Mouse (Mus musculus): ENCODE data around the gene Rbm19. TPM values are rescaled to one million over a fixed set of nuclear protein-coding genes. Genes with fewer than 3 reads are reported as not detected.
A peak's percentile ranks its signal among the peaks of the same experiment; 100 is the strongest.

The Rbm19 gene
- polyA plus RNA-seq, 1 experiment from 2014 or later, result 22.8 TPM

DNA sequence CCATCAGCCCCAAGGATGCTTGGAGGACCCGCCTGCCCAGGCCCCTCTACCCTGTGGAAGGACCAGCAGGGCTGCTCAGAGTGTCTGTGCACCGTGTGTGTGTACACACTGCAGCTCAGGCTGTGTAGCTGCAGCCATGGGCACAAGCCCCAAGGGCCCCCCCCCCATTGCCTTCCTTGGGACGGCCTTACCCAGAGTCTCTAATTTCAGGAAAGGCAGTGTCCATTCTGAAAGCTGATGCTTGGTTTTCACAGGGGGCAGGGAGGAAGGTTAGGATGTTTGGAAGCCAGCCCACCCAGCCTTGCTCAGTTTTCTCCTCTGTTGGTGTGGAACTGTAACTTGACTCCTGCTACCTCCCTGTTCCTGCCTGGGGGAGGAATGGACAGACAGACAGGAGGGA lies 30.6 kb downstream of the Rbm19 start:
- Histone ChIP-seq H3K27ac (ENCODE audit: poor library complexity, severe bottlenecking) (no peak overlapping the region), H3K36me3 (peaks cover 56% of the 10 kb centered on the region), H3K4me2 (no peak overlapping the region), H3K9me3 (replicated peaks) (no peaks in the 10 kb centered on the region), H3K4me1 (replicated peaks) (peaks cover 9% of the 10 kb centered on the region; the same call in 1 of the 2 replicates), H3K4me3 (no peak overlapping the region), H3K9ac (no peak overlapping the region), H3K27me3 (replicated peaks) (no peaks in the 10 kb centered on the region)
- WGBS, result 80% methylated on average over 3 of the region's 3 CpGs
- ATAC-seq (ENCODE audit: insufficient number of reproducible peaks, low FRiP score), result no peak

DNA sequence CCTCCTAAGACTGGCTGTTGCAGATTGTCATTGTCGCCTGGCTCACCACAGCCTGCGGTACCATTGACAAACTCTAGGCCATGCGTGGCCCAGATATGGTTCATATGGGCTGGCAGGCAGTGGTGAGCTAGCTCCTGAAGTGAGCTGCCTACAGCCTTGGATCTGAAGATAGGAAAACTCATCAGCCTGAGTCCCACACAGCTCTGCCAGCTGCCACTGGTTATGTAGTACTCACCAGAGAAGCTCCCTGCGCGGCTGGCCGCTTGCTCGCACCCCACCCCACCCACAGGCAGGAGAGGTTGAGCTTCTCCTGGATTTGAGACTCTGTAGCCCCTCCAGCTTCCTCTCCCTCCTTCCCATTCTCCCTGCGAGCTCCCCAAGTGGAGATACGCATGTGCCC lies 32.0 kb downstream of the Rbm19 start:
- H3K9ac ChIP-seq, result no peak overlapping the region
- H3K4me3 ChIP-seq, result no peak overlapping the region
- no peaks in the 10 kb centered on the region for H3K27me3 ChIP-seq (replicated peaks)
- no peaks in the 10 kb centered on the region for H3K9me3 ChIP-seq (replicated peaks)
- H3K36me3 ChIP-seq, result peaks cover 52% of the 10 kb centered on the region
- WGBS, result 87% methylated on average over 9 of the region's 9 CpGs
- H3K4me1 ChIP-seq (replicated peaks), result peaks cover 4% of the 10 kb centered on the region; the same call in 1 of the 2 replicates
- ATAC-seq (ENCODE audit: insufficient number of reproducible peaks, low FRiP score), result no peak
- no peak overlapping the region for H3K27ac ChIP-seq (ENCODE audit: poor library complexity, severe bottlenecking)
- H3K4me2 ChIP-seq, result no peak overlapping the region

DNA sequence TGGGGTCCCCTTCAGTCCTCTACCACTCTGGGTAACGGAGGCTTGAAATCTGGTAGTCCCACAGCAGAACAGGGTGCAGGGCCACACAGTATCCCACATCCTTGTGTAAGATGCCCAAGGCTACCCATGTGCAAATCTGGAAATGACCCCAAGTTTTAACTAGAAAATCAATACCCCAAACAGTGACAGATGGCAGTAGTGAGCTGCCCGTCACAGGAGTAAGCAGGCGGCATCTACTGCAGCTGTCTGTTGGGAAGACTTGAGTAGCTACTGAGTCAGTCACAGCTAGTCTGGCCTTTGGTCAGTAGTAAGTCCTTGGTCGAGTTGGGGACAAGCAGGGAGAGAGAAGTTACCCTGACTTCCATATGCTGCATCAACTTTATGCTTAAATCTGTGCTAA lies 34.9 kb downstream of the Rbm19 start:
- Histone ChIP-seq H3K27ac (ENCODE audit: poor library complexity, severe bottlenecking) (no peak overlapping the region), H3K36me3 (peaks cover 31% of the 10 kb centered on the region), H3K27me3 (replicated peaks) (no peaks in the 10 kb centered on the region), H3K4me2 (no peak overlapping the region), H3K4me1 (replicated peaks) (peaks cover 7% of the 10 kb centered on the region), H3K9me3 (replicated peaks) (no peaks in the 10 kb centered on the region), H3K4me3 (no peak overlapping the region), H3K9ac (no peak overlapping the region)
- 76% methylated on average over 4 of the region's 4 CpGs for WGBS
- no peak for ATAC-seq (ENCODE audit: insufficient number of reproducible peaks, low FRiP score)

DNA sequence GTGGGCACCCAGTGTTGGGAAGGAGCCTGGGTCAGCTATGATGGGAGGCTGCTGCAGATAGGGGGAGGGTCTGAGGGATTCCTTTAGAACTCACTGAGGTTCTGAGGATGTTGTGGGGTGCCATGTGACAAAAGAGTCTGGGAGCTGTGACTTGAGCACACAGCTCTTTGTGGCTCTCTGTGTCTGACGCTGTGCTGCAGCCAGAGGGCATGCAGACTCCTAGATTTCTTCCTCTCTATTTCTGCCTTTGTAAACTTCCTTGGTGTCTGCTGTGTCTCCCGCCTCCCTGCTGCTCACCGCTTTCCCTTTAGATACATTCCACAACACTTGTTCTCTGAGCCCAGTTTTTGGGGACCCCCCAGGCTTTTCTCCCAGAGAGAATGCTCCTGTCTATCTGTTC lies 36.9 kb downstream of the Rbm19 start:
- no peak overlapping the region for H3K4me2 ChIP-seq
- H3K36me3 ChIP-seq, result peaks cover 24% of the 10 kb centered on the region
- H3K27ac ChIP-seq (ENCODE audit: poor library complexity, severe bottlenecking), result no peak overlapping the region
- H3K27me3 ChIP-seq (replicated peaks), result no peaks in the 10 kb centered on the region
- peaks cover 22% of the 10 kb centered on the region for H3K4me1 ChIP-seq (replicated peaks)
- WGBS, result 84% methylated on average over 3 of the region's 3 CpGs
- no peaks in the 10 kb centered on the region for H3K9me3 ChIP-seq (replicated peaks)
- H3K9ac ChIP-seq, result no peak overlapping the region
- ATAC-seq (ENCODE audit: insufficient number of reproducible peaks, low FRiP score), result no peak
- H3K4me3 ChIP-seq, result no peak overlapping the region

DNA sequence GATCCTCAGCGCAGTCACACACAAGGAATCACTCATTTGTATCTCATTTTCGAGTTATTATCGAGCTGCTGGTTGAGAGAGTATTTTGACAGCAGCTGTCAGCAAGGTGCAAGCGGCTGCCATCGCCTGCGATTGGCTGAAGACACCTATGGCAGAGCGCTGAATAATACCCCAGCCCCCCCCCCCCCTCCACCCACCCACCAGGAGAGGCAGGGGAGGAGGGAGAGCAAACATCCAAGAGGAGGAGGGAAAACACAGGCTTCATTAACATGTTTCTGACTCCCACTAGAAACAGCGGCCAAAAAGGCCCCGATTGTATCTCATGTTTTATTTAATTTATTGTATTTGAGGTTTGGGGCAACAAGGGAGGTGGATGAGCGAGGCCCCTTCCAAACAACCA lies 39.4 kb downstream of the Rbm19 start:
- Histone ChIP-seq H3K4me2 (no peak overlapping the region), H3K27me3 (replicated peaks) (no peaks in the 10 kb centered on the region), H3K4me3 (no peak overlapping the region), H3K27ac (ENCODE audit: poor library complexity, severe bottlenecking) (no peak overlapping the region), H3K9ac (no peak overlapping the region), H3K9me3 (replicated peaks) (no peaks in the 10 kb centered on the region), H3K4me1 (replicated peaks) (peaks cover 26% of the 10 kb centered on the region), H3K36me3 (peaks cover 13% of the 10 kb centered on the region)
- 71% methylated on average over 10 of the region's 10 CpGs for WGBS
- ATAC-seq (ENCODE audit: insufficient number of reproducible peaks, low FRiP score), result no peak

DNA sequence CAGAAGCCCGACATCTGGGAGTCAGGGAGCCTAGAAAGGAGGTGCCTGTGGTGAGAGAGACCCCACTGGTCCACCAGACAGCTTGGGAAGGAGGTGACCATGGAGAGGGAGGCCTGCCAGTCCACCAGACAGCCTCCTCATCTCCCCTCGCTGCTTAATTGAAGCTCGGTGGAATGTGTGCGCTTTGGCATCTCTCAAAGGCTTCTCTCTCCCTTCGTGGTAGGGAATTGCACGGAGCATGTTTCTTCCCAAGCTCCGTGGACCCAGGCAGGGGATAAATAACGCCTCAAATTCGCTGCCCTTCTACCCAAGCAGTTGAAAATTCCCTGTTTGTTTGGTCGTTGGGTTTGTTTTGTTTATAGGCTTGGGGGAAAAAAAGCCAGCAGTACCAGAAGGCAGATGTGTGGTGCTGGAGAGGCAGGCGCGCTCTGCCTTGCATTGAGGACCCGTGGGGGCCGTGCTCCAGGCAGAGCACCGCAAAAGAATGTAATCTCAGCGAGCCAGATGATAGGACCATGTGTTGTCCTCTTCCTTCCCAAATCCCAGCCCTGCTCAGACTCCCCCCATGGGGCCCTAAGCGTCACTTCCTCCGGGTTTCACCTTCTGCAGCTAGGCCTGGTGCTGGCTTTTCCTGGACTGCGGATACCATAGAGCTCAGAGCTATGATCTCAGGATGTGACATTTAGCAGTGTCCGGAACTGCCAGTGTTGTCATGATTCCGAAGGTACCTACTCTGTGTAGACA lies 40.1 kb downstream of the Rbm19 start:
- Histone ChIP-seq H3K4me3 (no peak overlapping the region), H3K36me3 (peaks cover 13% of the 10 kb centered on the region), H3K9ac (0 out of 2 replicates have a peak overlapping the region, but pooled peaks have one; percentile 15), H3K4me2 (peak overlapping the region; percentile 4; the same call in 1 of the 2 replicates), H3K27me3 (replicated peaks) (no peaks in the 10 kb centered on the region), H3K27ac (ENCODE audit: poor library complexity, severe bottlenecking) (no peak overlapping the region), H3K9me3 (replicated peaks) (no peaks in the 10 kb centered on the region), H3K4me1 (replicated peaks) (peaks cover 26% of the 10 kb centered on the region)
- WGBS, result 49% methylated on average over 21 of the region's 21 CpGs
- ATAC-seq (ENCODE audit: insufficient number of reproducible peaks, low FRiP score), result peak; percentile 46; the same call in 1 of the 2 replicates

DNA sequence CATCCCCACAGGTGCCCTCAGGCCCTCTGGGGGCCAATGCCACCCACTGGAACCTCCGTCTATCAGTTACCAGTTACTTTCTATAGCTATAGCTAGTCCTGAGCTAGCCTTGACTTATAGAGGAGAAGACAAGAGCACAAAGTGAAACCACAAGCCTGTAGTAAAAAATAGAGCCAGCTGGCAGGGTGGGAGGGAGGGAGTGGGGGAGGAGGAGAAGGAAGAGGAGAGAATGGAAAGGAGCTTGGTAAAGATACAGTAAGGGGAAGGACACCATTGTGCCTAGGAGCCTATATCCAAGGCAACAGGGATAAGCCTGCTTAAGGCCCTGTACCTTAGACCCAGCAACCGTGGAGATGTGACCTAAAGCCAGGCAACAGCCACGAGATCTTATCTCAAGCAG lies 40.9 kb downstream of the Rbm19 start:
- no peak for ATAC-seq (ENCODE audit: insufficient number of reproducible peaks, low FRiP score)
- 64% methylated on average over 3 of the region's 3 CpGs for WGBS
- Histone ChIP-seq H3K9ac (no peak overlapping the region), H3K4me2 (no peak overlapping the region), H3K4me1 (replicated peaks) (peaks cover 26% of the 10 kb centered on the region), H3K27ac (ENCODE audit: poor library complexity, severe bottlenecking) (no peak overlapping the region), H3K36me3 (peaks cover 6% of the 10 kb centered on the region; the same call in 1 of the 2 replicates), H3K4me3 (no peak overlapping the region), H3K9me3 (replicated peaks) (no peaks in the 10 kb centered on the region), H3K27me3 (replicated peaks) (no peaks in the 10 kb centered on the region)

DNA sequence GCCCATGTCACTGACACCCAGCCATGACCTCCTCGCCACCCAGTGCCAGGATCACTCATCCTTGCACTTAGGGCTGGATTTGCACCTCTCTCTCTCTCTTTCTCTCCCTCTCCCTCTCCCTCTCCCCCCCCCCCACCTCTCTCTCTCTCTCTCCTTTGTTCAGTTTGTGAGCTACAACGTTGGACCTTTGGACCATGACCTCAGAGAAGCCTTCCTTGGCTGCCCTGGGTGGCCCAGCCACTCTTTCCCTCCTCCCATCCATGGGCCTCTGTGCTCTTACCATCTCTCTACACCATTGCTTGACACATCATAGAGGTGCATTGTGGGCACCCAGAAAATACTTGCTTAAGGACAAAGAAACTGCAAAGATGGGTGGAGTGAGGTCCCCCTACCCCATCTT lies 42.2 kb downstream of the Rbm19 start:
- Histone ChIP-seq H3K27me3 (replicated peaks) (no peaks in the 10 kb centered on the region), H3K27ac (ENCODE audit: poor library complexity, severe bottlenecking) (no peak overlapping the region), H3K4me1 (replicated peaks) (peaks cover 26% of the 10 kb centered on the region), H3K4me2 (no peak overlapping the region), H3K4me3 (no peak overlapping the region), H3K9ac (no peak overlapping the region), H3K9me3 (replicated peaks) (no peaks in the 10 kb centered on the region), H3K36me3 (no peaks in the 10 kb centered on the region)
- ATAC-seq (ENCODE audit: insufficient number of reproducible peaks, low FRiP score), result no peak
- WGBS, result 87% methylated on average over 2 of the region's 2 CpGs

DNA sequence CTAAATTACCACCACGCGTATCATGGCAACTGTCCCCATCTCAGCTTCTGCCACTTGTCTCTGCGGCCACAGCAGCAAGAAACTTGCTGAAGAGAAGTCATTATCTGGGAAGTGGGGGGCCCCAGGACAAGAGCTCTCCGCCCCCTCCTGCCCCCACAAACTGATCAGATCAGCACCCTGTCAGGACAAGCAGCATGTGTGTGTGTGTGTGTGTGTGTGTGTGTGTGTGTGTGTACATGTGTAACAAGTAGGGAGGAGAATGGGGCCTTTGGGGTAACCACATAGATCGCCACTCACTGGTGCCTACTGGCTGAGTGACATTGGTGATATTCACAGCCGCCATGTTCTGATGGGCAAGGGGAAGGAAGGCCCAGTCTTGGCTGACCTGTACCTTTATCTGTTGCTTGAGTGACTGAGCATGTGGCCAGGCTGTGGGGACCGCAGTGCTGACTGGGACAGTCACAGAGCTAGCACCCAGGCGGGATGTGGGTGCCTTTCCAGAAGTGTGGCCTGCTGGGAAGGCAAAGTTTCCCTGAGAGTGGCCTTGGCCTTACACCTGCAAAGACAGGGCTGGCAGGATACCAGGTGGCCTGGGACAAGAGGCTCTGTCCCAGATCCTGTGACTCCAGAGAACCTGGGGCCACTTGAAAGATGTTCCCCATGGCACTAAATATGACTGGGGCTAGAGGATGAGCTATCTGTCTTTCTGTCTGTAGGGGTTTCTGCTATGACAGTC lies 44.8 kb downstream of the Rbm19 start:
- Histone ChIP-seq H3K27me3 (replicated peaks) (no peaks in the 10 kb centered on the region), H3K4me1 (replicated peaks) (peaks cover 20% of the 10 kb centered on the region), H3K9ac (no peak overlapping the region), H3K9me3 (replicated peaks) (no peaks in the 10 kb centered on the region), H3K4me2 (no peak overlapping the region), H3K36me3 (no peaks in the 10 kb centered on the region), H3K4me3 (no peak overlapping the region), H3K27ac (ENCODE audit: poor library complexity, severe bottlenecking) (no peak overlapping the region)
- ATAC-seq (ENCODE audit: insufficient number of reproducible peaks, low FRiP score), result no peak
- 86% methylated on average over 8 of the region's 8 CpGs for WGBS

DNA sequence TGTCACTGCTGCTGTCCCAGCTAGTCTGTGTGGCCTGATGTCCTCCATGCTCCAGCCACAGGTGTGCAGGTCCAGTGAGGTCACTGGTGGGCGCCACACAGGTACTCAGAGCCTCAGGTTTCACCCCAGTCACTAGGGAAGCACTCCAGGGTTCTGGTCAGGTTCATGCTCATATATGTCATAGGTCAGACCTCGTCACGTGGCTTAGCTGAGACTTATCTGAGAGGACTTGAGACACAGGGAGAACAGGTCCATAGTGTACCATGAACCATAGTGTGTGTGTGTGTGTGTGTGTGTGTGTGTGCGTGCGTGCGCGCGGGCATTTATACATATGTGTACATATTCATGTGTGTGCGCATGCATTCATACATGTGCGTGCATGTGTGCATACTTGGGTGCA lies 46.4 kb downstream of the Rbm19 start:
- Histone ChIP-seq H3K4me1 (replicated peaks) (peaks cover 7% of the 10 kb centered on the region; the same call in 1 of the 2 replicates), H3K27ac (ENCODE audit: poor library complexity, severe bottlenecking) (no peak overlapping the region), H3K9ac (no peak overlapping the region), H3K9me3 (replicated peaks) (no peaks in the 10 kb centered on the region), H3K4me2 (no peak overlapping the region), H3K36me3 (no peaks in the 10 kb centered on the region), H3K4me3 (no peak overlapping the region), H3K27me3 (replicated peaks) (no peaks in the 10 kb centered on the region)
- no peak for ATAC-seq (ENCODE audit: insufficient number of reproducible peaks, low FRiP score)
- WGBS, result 92% methylated on average over 10 of the region's 10 CpGs

DNA sequence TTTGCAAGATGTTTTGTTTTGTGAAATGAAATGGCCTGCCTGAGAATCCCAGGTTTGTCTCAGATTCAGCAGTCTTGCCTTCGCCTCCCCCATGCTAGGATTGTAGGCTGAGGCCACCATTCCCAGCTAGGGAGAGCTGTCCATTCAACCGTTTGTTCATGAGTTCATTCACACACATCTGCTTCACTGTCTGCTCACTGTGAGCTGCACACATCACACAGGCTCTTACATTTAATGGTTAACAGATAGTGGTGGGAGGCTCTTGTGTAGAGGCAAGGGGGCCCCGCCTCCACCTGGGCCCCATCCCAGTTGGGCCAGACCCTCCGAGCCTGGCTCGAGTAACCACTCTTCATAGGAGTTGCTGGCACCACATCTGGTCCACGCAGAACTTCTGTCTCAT lies 47.2 kb downstream of the Rbm19 start:
- H3K9me3 ChIP-seq (replicated peaks), result no peaks in the 10 kb centered on the region
- no peak overlapping the region for H3K4me2 ChIP-seq
- H3K36me3 ChIP-seq, result no peaks in the 10 kb centered on the region
- no peak overlapping the region for H3K27ac ChIP-seq (ENCODE audit: poor library complexity, severe bottlenecking)
- peaks cover 2% of the 10 kb centered on the region; the same call in 1 of the 2 replicates for H3K4me1 ChIP-seq (replicated peaks)
- ATAC-seq (ENCODE audit: insufficient number of reproducible peaks, low FRiP score), result no peak
- no peak overlapping the region for H3K4me3 ChIP-seq
- H3K9ac ChIP-seq, result no peak overlapping the region
- no peaks in the 10 kb centered on the region for H3K27me3 ChIP-seq (replicated peaks)
- 71% methylated on average over 6 of the region's 6 CpGs for WGBS
